Mouse (Mus musculus) ovary, postnatal 10 days (tissue): Measurements from ENCODE around the gene Krtap9-3.
A peak's percentile ranks its signal among the peaks of the same experiment; 100 is the strongest.
"Not testable (repeated sequence)": the region's sequence is repeated elsewhere in the genome, so short reads cannot be mapped to it uniquely, and the experiment has no call there.

Source experiments
- DNase-seq: peaks from one replicate; pipeline ENCODE4 v3.0.0; 2022; ENCODE audit warnings: low spot score

Gene Krtap9-3

GRCm38 (mm10) chr11:99597742-99598141, at the start of gene Krtap9-3:
Krtap9-3 (minus strand) TSS chr11:99598105.
- DNase-seq, result not testable (repeated sequence)

DNA sequence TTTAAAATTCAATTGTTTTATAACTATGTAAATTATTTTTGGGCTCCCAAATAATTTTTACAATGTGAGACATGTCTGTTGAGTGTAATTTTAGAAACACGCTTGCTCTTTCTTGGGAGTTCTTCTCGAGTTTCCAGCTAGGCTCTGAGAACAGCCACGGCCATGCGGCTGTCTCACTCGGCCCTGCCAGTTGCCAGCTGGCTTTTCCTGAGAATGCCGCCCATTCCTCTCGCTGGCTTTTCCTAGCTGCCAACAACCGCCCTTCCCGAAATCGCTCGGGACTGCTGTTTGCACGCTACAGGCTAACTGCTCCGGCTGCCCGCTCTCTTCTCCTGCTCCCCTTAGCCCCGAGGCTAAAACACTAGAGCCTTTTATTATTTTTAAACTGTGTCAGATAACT, 48.5 kb upstream of the Krtap9-3 start:
- DNase-seq, result no peak

GRCm38 (mm10) chr11:99644351-99644750, 46.4 kb upstream of the Krtap9-3 start:
- no peak for DNase-seq

DNA sequence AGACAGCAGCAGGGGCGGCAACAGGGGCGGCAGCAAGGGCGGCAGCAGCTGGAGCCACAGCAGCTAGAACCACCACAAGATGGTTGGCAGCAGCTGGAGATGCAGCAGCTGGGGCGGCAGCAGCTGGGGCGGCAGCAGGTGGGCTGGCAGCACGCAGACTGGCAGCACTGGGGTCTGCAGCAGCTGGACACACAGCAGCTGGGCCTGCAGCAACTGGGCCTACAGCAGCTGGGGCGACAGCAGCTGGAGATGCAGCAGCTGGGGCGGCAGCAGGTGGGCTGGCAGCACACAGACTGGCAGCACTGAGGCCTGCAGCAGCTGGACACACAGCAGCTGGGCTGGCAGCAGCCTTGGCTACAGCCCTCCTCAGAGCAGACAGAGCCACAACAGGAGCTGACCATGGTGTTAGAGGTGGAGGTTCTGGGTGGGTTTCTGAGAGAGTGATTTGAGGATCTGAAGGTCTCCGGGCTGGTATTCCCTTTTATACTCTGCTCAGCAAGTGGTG, 45.8 kb upstream of the Krtap9-3 start, which contains the start of gene Krtap4-7:
Krtap4-7 (minus strand) TSS at position 455 of the 505 bp plus-strand sequence.
- DNase-seq, result not testable (repeated sequence)

GRCm38 (mm10) chr11:99640926-99641325, 43.0 kb upstream of the Krtap9-3 start:
- no peak for DNase-seq

- DNase-seq, result no peak
Observed at GRCm38 (mm10) chr11:99637086-99637485, 39.2 kb upstream of the Krtap9-3 start.

DNA sequence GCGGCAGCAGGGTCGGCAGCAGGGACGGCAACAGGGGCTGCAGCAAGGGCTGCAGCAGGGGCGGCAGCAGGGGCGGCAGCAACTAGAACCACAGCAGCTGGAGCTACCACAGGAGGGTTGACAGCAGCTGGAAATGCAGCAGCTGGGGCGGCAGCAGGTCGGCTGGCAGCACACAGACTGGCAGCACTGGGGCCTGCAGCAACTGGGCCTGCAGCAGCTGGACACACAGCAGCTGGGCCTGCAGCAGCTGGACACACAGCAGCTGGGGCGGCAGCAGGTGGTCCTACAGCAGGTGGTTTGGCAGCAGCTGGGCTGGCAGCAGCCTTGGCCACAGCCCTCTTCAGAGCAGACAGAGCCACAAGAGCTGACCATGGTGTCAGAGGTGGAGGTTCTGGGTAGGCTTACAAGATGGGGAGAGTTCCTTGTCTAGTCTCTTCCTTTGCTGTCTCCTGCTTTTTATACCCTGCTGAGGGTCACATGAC, 36.8 kb upstream of the Krtap9-3 start, which contains the start of gene Krtap4-2:
Krtap4-2 (minus strand) TSS at position 432 of the 482 bp plus-strand sequence.
- no peak for DNase-seq

DNA sequence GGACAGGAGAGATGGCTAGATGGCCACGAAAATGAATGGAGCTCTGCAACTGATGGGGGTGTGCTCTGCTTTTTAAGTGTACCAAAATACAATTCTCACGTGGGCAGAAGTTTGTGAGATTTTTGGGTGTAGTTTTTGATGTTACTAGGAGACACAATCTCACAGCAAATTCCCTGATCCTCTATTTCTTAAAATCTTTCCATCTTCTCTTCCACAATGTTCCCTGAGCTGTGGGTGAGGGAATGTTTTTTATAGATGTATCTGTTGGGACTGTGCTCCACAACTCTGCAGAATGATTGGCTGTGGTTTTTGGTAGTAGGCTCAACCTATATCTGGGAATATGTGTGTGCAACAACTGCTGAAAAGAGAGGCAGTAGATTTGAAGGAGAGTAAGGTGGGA, 35.4 kb upstream of the Krtap9-3 start:
- DNase-seq, result no peak

DNA sequence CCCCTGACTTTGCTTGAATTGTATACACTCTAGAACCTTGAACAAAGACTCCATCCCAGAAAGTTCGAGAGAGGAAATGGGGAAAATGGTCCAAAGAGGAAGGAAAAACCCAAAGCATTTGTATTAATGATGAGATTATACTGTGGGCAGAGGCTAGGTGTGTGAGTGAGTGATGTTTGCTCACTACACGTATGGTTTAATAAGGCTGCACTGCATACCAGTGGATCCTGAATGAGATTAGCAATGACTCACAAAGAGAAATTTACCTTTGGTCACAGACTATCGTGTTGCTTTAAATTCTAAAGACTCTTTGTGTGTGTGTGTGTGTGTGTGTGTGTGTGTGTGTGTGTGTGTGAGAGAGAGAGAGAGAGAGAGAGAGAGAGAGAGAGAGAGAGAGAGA, 33.0 kb upstream of the Krtap9-3 start:
- no peak for DNase-seq

DNA sequence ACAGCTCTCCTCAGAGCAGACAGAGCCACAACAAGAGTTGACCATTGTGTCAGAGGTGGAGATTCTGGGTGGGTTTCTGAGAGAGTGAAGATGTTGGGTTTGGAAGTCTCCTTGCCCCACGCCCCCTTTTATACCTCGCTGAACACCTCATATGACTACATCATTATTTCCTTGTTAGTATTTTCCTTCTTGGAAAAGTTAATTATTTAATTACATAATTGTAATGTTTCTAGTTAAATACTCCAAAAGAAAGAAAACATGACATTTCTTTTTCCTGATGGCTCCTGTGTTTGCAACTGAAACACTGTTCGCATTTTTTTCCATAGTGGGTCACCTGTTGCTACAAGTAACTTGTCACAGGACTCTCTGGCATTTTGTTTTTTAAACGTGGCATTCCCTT, 30.2 kb upstream of the Krtap9-3 start, which contains the start of gene Krtap4-1:
Krtap4-1 (minus strand) TSS at position 101 of the 400 bp plus-strand sequence.
- DNase-seq, result no peak

DNA sequence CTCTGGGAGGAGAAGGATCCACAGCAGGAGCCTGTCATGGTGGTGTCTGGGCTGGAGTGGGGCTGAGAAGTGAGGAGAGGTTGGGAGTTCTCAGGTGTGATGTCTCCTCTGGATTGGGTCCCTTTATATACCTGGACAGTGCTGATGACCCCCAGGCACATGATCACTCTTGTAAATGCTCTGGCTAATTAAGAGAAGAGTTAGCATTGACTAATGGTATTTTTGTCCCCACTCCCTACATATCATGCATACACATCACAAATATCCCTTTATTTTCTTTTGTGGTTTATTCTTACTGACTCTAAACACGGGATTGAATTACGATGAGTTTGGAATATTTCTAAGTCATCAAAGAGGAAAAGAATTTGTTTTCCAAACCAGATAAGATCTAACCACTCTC, 22.4 kb upstream of the Krtap9-3 start, which contains the start of gene Gm11562:
Gm11562 (minus strand) TSS at position 101 of the 400 bp plus-strand sequence.
- no peak for DNase-seq

DNA sequence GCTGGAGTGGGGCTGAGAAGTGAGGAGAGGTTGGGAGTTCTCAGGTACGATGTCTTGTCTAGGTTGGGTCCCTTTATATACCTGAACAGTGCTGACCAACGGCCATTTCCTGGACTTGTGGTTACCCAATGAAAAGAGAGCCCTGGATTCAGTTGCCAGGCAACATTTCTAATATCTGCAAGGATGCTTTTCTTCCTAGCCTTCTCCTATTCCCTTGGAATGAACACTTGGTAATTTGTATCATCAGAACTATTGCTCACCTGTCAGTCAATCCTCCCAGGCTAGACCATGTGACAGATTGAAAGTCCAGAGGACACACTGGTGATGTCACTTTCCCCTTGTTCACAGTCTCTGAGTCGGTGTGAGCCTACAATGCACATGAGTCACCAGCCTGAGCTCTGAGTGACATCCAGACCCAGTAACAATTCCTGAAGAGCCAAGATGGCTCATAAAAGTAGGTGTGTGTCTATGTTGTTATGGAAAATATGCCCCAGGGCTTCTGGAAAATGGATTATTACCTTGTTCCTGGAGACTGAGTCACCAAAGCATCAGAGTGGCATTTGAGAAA, 17.0 kb upstream of the Krtap9-3 start, which contains the start of gene Krtap2-4:
Krtap2-4 (minus strand) TSS at position 51 of the 568 bp plus-strand sequence.
- no peak for DNase-seq

GRCm38 (mm10) chr11:99610089-99610488, 12.2 kb upstream of the Krtap9-3 start, which contains the start of gene Gm11937:
Gm11937 (minus strand) TSS chr11:99610189.
- not testable (repeated sequence) for DNase-seq

- DNase-seq, result no peak
Observed at GRCm38 (mm10) chr11:99609126-99609525, 11.2 kb upstream of the Krtap9-3 start.

DNA sequence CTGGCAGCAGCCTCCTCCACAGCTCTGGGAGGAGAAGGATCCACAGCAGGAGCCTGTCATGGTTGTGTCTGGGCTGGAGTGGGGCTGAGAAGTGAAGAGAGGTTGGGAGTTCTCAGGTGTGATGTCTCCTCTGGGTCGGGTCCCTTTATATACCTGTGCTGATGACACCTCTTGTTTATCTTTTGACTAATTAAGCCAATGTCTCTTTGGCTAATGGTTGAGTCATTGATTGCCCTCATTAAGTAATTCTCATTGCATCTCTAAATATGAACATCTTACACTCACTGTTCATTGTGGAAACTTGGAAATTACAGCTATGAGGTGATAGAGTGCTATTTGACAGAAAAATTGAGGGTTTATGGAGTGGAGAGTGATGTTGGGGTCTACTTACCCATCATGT, 5.3 kb upstream of the Krtap9-3 start, which contains the start of gene Gm11938:
Gm11938 (minus strand) TSS at position 101 of the 400 bp plus-strand sequence.
- DNase-seq, result not testable (repeated sequence)

GRCm38 (mm10) chr11:99590981-99591380, 6.9 kb downstream of the Krtap9-3 start, which contains the start of gene Krtap1-3:
Krtap1-3 (minus strand) TSS chr11:99591339.
- DNase-seq, result no peak

DNA sequence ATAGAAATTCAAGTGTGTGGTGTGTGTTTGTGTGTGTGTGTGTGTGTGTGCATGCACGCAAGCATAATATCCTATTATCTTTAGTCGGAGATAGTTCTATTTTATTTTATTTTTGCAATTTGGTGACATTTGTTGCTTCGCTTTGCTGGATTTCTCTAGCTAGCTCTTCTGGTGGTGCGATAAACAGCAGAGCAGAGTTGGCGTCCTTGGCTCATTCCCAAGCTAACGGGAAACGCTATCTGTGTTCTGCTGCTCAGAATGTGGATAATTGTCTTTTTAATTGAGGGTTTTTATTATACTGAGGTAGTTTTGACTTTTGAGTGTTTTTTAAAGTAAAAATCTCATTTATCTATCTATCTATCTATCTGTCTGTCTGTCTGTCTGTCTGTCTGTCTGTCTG, 12.8 kb downstream of the Krtap9-3 start:
- DNase-seq, result no peak

GRCm38 (mm10) chr11:99583245-99583704, 14.6 kb downstream of the Krtap9-3 start, which contains the start of gene Krtap1-4:
Krtap1-4 (minus strand) TSS chr11:99583654.
- DNase-seq, result no peak

GRCm38 (mm10) chr11:99581564-99581963, 16.3 kb downstream of the Krtap9-3 start:
- no peak for DNase-seq

GRCm38 (mm10) chr11:99581051-99581450, 16.9 kb downstream of the Krtap9-3 start:
- no peak for DNase-seq

- DNase-seq, result no peak
Observed at GRCm38 (mm10) chr11:99580636-99581035, 17.3 kb downstream of the Krtap9-3 start, which contains the start of gene Krtap1-5. Krtap1-5 (minus strand) TSS chr11:99581016.

DNA sequence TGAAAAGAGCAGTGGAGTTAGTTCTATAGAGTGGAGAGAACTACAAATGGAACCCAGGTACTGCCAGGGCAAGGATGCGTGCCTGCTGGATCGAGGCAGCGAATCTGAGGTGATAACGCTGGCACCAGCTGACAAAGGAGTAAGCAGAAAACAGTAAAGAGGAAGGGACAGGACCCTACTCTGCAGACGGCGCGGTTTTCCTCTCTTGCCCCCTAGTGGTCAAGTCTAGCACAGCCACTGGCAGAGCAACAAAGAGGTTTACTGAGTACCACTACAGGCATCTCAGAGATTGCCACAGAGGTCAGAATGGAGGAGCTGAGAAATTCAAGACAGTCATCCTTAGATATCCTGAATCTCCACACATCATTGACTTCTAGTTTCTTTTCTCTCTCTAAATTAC, 23.8 kb downstream of the Krtap9-3 start:
- peak; percentile 44 for DNase-seq

DNA sequence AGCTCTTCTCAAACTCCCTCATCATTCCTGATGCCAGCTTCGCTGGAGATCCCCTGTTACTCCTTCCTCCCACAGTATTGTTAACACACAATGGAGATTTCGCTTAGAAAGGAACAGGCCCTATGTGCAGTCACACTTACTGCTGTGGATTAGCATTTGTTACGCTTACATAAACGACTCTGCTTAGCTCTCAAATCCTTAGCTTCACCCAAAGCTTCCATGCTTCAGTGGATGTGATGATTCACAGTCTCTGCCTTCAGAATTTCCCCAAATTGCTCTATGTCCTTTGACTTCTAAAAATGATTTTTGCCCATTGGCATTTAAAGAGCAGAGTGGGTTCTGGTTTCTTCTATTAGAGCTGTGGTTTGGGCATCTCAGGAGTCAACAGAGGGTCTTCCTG, 24.7 kb downstream of the Krtap9-3 start:
- DNase-seq, result no peak
